Mouse (Mus musculus): ENCODE results near the gene Crygs. TPM values are rescaled to one million over a fixed set of nuclear protein-coding genes. Genes with fewer than 3 reads are reported as not detected.

Gene Crygs
- total and polyA plus RNA-seq, 3 experiments = not detected

DNA sequence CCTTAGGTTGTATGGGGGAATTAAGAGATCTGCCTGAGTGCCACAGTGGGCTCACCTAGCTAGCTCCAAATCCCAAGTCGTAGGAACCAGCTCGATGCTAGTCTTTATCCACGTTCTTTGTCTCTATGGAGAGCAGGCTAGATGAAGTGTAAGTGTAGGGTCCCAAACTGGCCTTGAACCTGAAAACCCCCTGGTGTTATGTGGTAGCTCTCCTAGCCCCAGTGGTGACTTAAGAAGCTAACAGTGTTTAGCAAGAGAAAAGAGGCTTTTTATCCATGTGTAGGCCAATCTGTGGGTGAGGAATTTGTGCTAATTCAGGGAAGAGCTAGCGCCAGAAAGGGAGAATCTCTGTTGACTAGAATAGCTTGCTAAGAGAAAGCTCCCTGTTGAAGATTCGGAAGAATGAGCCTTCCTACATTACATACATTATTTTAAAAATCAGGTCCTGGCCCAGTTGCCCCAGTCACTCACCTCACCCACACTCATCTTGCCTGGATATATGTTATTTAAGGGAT lies 35.8 kb downstream of the Crygs start:
- H3K27ac ChIP-seq (ENCODE audit: control insufficient read depth, low read depth, low read length) = no peak overlapping the region
- no peak for TF ChIP-seq POLR2AphosphoS2 (IDR thresholded peaks at IDR 0.05; ENCODE audit: low read length)
- TF ChIP-seq RCOR1 (IDR thresholded peaks at IDR 0.05; ENCODE audit: low read depth, low read length) = no peak
- no peak for TF ChIP-seq CTCF (IDR thresholded peaks at IDR 0.05 in 2 of 3, conservative IDR thresholded peaks at IDR 0.05 in 1 of 3; ENCODE audit: control insufficient read depth in 1 of 3, insufficient read depth in 1 of 3, low read depth in 2 of 3, low read length in 3 of 3, poor library complexity in 1 of 3, severe bottlenecking in 1 of 3)
- no peak for TF ChIP-seq TAL1 (IDR thresholded peaks at IDR 0.05; ENCODE audit: low read length)
- no peak for TF ChIP-seq ZMIZ1 (IDR thresholded peaks at IDR 0.05; ENCODE audit: low read depth, low read length)
- TF ChIP-seq E2F4 (IDR thresholded peaks at IDR 0.05; ENCODE audit: borderline replicate concordance, low read depth, low read length) = no peak
- TF ChIP-seq POLR2AphosphoS5 (IDR thresholded peaks at IDR 0.05; ENCODE audit: borderline replicate concordance, low read depth, low read length) = no peak
- no peak for TF ChIP-seq RAD21 (IDR thresholded peaks at IDR 0.05; ENCODE audit: low read depth, low read length)
- no peak for TF ChIP-seq GATA1 (IDR thresholded peaks at IDR 0.05; ENCODE audit: low read depth, low read length)
- TF ChIP-seq MEF2A (IDR thresholded peaks at IDR 0.05; ENCODE audit: extremely low read depth, insufficient replicate concordance, low read depth, low read length, poor library complexity, severe bottlenecking) = no peak
- TF ChIP-seq KAT2A (conservative IDR thresholded peaks at IDR 0.05; ENCODE audit: low read depth, low read length) = no peak
- TF ChIP-seq TBP (IDR thresholded peaks at IDR 0.05; ENCODE audit: low read depth, low read length) = no peak
- TF ChIP-seq GABPA (IDR thresholded peaks at IDR 0.05; ENCODE audit: low read depth, low read length) = no peak
- no peak for TF ChIP-seq MXI1 (IDR thresholded peaks at IDR 0.05; ENCODE audit: low read depth, low read length)
- TF ChIP-seq BHLHE40 (IDR thresholded peaks at IDR 0.05; ENCODE audit: borderline replicate concordance, low read depth, low read length) = no peak
- TF ChIP-seq MAFK (IDR thresholded peaks at IDR 0.05; ENCODE audit: borderline replicate concordance, low read depth, low read length) = no peak
- TF ChIP-seq NELFE (IDR thresholded peaks at IDR 0.05; ENCODE audit: low read depth, low read length) = no peak
- no peak for TF ChIP-seq ZNF384 (IDR thresholded peaks at IDR 0.05; ENCODE audit: low read depth, low read length)
- no peak for TF ChIP-seq USF1 (IDR thresholded peaks at IDR 0.05; ENCODE audit: low read depth, low read length)
- TF ChIP-seq TCF12 (IDR thresholded peaks at IDR 0.05; ENCODE audit: low read depth, low read length) = no peak
- H3K4me3 ChIP-seq (ENCODE audit: control insufficient read depth in 1 of 2, insufficient read depth in 1 of 2, low read depth in 2 of 2, low read length in 2 of 2) = no peak overlapping the region
- no peak for DNase-seq (ENCODE audit: low read depth, low spot score)
- H3K9ac ChIP-seq (ENCODE audit: control insufficient read depth, low read depth, low read length, poor library complexity, severe bottlenecking) = no peak overlapping the region
- H3K36me3 ChIP-seq (ENCODE audit: control insufficient read depth in 1 of 2, insufficient read depth in 2 of 2, low read length in 2 of 2) = no peaks in the 10 kb centered on the region
- no peaks in the 10 kb centered on the region for H3K4me1 ChIP-seq (ENCODE audit: control insufficient read depth in 1 of 2, insufficient read depth in 2 of 2, low read length in 2 of 2)
- no peaks in the 10 kb centered on the region for H3K9me3 ChIP-seq (replicated peaks; ENCODE audit: insufficient read depth, low read length)
- H3K79me2 ChIP-seq (ENCODE audit: control insufficient read depth, insufficient read depth, low read length, poor library complexity) = no peaks in the 10 kb centered on the region
- H3K27me3 ChIP-seq (ENCODE audit: control insufficient read depth in 1 of 2, insufficient read depth in 2 of 2, low read length in 2 of 2) = no peaks in the 10 kb centered on the region; a peak in 1 of 4 replicates

DNA sequence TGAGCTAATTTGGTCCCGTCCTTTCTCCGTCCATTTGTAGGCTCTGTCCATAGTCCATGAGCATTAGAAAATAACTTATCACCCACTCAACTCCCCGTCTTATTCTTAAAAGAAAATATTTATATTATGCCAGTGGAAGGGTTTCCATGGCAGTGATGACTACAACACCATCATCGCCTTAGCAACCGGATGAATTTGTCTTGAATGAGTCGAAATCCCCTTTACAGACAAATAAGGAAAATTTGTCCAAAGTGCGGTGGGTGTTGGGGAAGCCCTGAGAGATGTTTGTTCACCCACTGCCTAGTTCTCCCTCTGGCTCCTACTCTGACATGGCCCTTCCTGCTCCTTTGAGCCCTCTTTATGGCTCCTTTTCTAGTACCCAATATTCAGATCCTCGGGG lies 42.7 kb downstream of the Crygs start:
- Histone ChIP-seq H3K4me3 (ENCODE audit: control insufficient read depth in 1 of 2, insufficient read depth in 1 of 2, low read depth in 2 of 2, low read length in 2 of 2) (no peak overlapping the region), H3K9ac (ENCODE audit: control insufficient read depth, low read depth, low read length, poor library complexity, severe bottlenecking) (no peak overlapping the region), H3K9me3 (replicated peaks; ENCODE audit: insufficient read depth, low read length) (no peaks in the 10 kb centered on the region), H3K4me1 (ENCODE audit: control insufficient read depth in 1 of 2, insufficient read depth in 2 of 2, low read length in 2 of 2) (no peaks in the 10 kb centered on the region), H3K27ac (ENCODE audit: control insufficient read depth, low read depth, low read length) (no peak overlapping the region), H3K27me3 (ENCODE audit: control insufficient read depth in 1 of 2, insufficient read depth in 2 of 2, low read length in 2 of 2) (no peaks in the 10 kb centered on the region), H3K79me2 (ENCODE audit: control insufficient read depth, insufficient read depth, low read length, poor library complexity) (no peaks in the 10 kb centered on the region), H3K36me3 (ENCODE audit: control insufficient read depth in 1 of 2, insufficient read depth in 2 of 2, low read length in 2 of 2) (no peaks in the 10 kb centered on the region)
- no peak for DNase-seq (ENCODE audit: low read depth, low spot score)
- no peak for TF ChIP-seq SMC3 (IDR thresholded peaks at IDR 0.05; ENCODE audit: low read depth, low read length)
- TF ChIP-seq MYB (IDR thresholded peaks at IDR 0.05; ENCODE audit: low read depth, low read length) = no peak
- TF ChIP-seq ZMIZ1 (IDR thresholded peaks at IDR 0.05; ENCODE audit: low read depth, low read length) = no peak
- TF ChIP-seq USF2 (IDR thresholded peaks at IDR 0.05; ENCODE audit: borderline replicate concordance in 1 of 2, insufficient read depth in 1 of 2, low read depth in 1 of 2, low read length in 2 of 2) = no peak
- TF ChIP-seq MAX (IDR thresholded peaks at IDR 0.05; ENCODE audit: low read length) = no peak
- no peak for TF ChIP-seq MAFK (IDR thresholded peaks at IDR 0.05; ENCODE audit: borderline replicate concordance, low read depth, low read length)
- TF ChIP-seq JUND (IDR thresholded peaks at IDR 0.05; ENCODE audit: low read depth, low read length) = no peak
- TF ChIP-seq MXI1 (IDR thresholded peaks at IDR 0.05; ENCODE audit: low read depth, low read length) = no peak
